Mouse (Mus musculus) myocyte (in vitro differentiated cells): ENCODE data around the gene Mdp1.

Experiments used
- MAX ChIP-seq: IDR thresholded peaks from one replicate; pipeline ENCODE4 v1.6.1; 2011; ENCODE audit warnings: low read depth, mild to moderate bottlenecking, control low read depth
- POLR2A ChIP-seq: IDR thresholded peaks from one replicate; pipeline ENCODE4 v1.6.1; 2011; ENCODE audit warnings: low read depth, mild to moderate bottlenecking, control low read depth, moderate library complexity; ENCODE audit not compliant: insufficient read length
- TCF12 ChIP-seq: IDR thresholded peaks from one replicate; pipeline ENCODE4 v1.6.1; 2011; ENCODE audit warnings: mild to moderate bottlenecking, control low read depth; ENCODE audit not compliant: poor library complexity, insufficient read depth, severe bottlenecking

DNA sequence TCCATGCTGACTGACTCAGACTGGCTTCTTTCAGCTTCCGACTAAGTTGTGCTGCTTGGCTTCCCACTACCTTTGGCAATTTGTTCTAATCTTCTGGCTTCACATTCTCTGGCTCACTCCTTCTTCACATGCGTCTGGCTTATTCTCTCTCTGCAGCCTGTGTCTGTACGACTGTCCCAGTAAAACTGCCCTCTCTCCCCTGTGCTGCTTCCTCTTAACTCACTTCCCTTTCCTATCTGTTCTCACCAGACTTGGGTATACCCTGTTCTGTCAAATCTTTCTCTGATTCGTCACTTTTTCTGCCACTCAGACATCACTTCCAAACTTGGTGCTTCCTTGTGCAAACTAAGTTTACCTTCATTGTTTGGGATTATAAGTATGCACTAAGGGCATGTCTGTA, 36.9 kb upstream of the Mdp1 start:
- TF ChIP-seq MAX = no peak
- TF ChIP-seq POLR2A = no peak
- no peak for TF ChIP-seq TCF12
